Mouse (Mus musculus) splenic B cell, adult 2 months (primary cell): ENCODE results near the gene Mob3b.
A peak's percentile ranks its signal among the peaks of the same experiment; 100 is the strongest.

ENCODE experiments used
- DNase-seq: peaks from one replicate; pipeline ENCODE4 v3.0.0-alpha.2; 2011; ENCODE audit warnings: low read depth, low spot score
- H3K27me3 ChIP-seq: 2 replicates; pipeline ENCODE4 v1.6.1; 2012; ENCODE audit warnings: mild to moderate bottlenecking, low read length, moderate library complexity, mixed read lengths; ENCODE audit not compliant: control insufficient read depth, poor library complexity, insufficient read depth, severe bottlenecking
- H3K36me3 ChIP-seq: 2 replicates; pipeline ENCODE4 v1.6.1; 2012; ENCODE audit warnings: mild to moderate bottlenecking, low read length, moderate library complexity, mixed read lengths; ENCODE audit not compliant: control insufficient read depth, poor library complexity, insufficient read depth, severe bottlenecking

Gene Mob3b

GRCm38 (mm10) chr4:35156751-35157611 is at the start of gene Mob3b:
Mob3b (minus strand) TSS chr4:35157484.
- no peaks in the 10 kb centered on the region for H3K36me3 ChIP-seq

DNA sequence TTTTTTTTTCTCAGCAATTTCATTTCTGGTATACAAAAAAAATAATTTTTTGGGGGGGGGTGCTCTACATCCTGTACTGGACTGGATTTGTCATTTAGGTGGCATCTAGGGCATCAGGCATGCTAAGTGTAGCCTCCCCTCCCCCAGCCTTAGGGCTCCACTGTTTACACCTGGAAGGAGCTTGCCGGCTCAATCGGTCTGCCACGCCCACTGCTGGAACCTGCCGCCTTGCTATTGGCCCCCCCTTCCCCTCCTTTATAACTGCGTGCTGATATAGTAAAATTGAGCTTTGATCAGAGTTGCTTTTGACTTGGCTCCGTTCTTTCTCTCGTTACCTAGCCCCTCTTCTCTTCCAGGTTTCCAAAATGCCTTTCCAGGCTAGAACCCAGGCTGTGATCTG is 47.4 kb upstream of the Mob3b start:
- Histone ChIP-seq H3K36me3 (peaks cover 4% of the 10 kb centered on the region; the same call in 1 of the 2 replicates), H3K27me3 (no peaks in the 10 kb centered on the region)
- DNase-seq = no peak

More at GRCm38 (mm10) chr4:35156751-35157611, at the start of gene Mob3b:
- 0 out of 2 replicates have a peak, but pooled peaks cover 1% of the 10 kb centered on the region for H3K27me3 ChIP-seq
- peak; percentile 90 for DNase-seq

DNA sequence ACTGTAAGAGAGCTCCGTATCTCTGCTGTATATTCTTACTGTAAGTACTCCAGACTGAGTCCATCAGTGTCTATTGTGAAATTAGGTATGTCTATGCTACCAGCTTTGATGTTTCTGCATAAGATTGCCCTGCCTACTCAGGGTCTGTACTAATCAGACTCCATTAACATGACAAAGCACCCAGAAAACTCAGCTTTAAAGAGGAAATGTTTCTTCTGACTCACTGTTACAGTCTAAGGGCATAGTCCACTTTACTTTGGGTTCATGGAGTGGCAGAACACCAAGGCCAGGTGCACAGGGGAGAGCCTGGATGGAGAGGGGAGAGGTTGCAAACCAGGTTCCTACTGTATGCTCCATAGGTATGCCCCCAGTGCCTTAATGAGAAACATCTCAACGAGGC is 46.4 kb upstream of the Mob3b start:
- H3K36me3 ChIP-seq = peaks cover 6% of the 10 kb centered on the region; the same call in 1 of the 2 replicates
- no peak for DNase-seq
- H3K27me3 ChIP-seq = no peaks in the 10 kb centered on the region

DNA sequence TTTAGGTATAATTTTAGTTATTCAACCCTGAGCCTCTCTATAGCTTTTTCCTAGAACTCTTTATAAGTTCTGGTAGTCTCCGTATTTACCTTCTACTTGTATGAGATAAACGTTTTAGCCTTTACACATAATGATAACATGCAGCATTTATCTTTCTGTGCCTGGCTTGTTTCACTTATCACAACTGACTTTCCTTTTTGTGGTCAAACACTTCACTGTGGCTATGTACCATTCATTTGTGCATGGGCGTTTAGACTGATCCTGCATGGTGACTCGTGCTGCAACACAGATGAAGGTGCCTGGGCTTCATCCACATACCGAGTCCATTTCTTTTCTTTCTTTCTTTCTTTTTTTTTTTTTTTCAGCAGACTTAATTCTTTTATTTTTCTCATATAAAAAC is 44.4 kb upstream of the Mob3b start:
- no peak for DNase-seq
- no peaks in the 10 kb centered on the region for H3K27me3 ChIP-seq
- peaks cover 7% of the 10 kb centered on the region; the same call in 1 of the 2 replicates for H3K36me3 ChIP-seq

GRCm38 (mm10) chr4:35192725-35193124 is 35.4 kb upstream of the Mob3b start:
- Histone ChIP-seq H3K27me3 (no peaks in the 10 kb centered on the region; the same call in 1 of the 2 replicates), H3K36me3 (peaks cover 7% of the 10 kb centered on the region)
- DNase-seq = peak; percentile 34

GRCm38 (mm10) chr4:35189794-35190193 is 32.5 kb upstream of the Mob3b start:
- Histone ChIP-seq H3K27me3 (no peaks in the 10 kb centered on the region; the same call in 1 of the 2 replicates), H3K36me3 (peaks cover 4% of the 10 kb centered on the region; the same call in 1 of the 2 replicates)
- DNase-seq = no peak

GRCm38 (mm10) chr4:35187617-35188326 is 30.5 kb upstream of the Mob3b start:
- Histone ChIP-seq H3K27me3 (no peaks in the 10 kb centered on the region), H3K36me3 (no peaks in the 10 kb centered on the region)
- DNase-seq = no peak

DNA sequence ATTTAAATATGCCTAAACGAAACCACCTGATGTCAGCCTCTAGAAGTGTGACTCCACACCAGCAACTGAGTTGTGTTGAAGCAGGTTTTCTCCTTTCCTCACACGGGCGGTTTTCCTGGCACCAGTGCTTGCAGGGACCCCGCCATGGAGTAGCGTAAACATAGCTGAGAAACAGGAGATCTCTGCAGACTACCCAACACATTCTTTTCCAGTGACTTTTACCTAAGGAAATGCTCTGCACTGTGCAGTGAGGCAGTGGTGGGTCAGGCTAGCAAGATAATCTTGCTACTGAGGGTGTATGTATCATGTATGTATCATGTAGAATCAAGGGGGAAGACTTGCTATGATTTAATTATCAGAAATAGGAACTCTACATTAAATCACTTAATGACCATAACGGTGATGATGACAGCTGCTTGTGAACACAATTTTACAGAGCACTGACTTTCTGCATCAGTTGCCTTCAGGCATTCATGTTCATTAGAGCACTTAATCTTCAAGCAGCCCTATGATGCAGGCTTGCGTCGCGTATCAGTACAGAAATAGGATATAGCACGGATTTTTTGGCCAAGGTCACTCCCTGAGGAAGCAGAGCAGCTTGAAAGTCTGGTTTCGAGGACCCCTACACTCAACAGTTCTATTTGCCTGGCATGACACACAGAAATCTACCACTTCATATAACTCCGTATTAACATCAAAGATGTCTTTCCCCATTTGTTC is 20.8 kb upstream of the Mob3b start:
- Histone ChIP-seq H3K36me3 (no peaks in the 10 kb centered on the region), H3K27me3 (no peaks in the 10 kb centered on the region)
- no peak for DNase-seq

- no peak for DNase-seq
- Histone ChIP-seq H3K27me3 (no peaks in the 10 kb centered on the region), H3K36me3 (no peaks in the 10 kb centered on the region)
Measured at GRCm38 (mm10) chr4:35175566-35175965, 18.3 kb upstream of the Mob3b start.

GRCm38 (mm10) chr4:35173551-35173950 is 16.3 kb upstream of the Mob3b start:
- Histone ChIP-seq H3K36me3 (no peaks in the 10 kb centered on the region), H3K27me3 (no peaks in the 10 kb centered on the region)
- DNase-seq = no peak

DNA sequence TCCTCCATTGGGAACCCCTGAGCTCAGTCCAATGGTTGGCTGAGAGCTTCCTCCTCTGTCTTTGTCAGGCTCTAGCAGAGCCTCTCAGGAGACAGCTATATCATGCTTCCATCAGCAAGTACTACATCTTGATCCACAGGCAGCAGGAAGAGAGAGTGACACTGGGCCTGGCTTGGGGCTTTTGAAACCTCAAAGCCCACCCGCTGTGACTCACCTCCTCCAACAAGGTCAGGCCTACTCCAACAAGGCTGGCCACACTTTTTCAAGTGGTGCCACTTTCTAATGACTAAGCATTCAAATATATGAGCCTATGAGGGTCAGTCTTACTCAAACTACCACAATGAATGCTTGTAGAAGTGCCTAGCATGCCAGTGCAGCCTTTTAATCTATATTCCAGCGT is 15.2 kb upstream of the Mob3b start:
- Histone ChIP-seq H3K36me3 (no peaks in the 10 kb centered on the region), H3K27me3 (no peaks in the 10 kb centered on the region)
- no peak for DNase-seq

DNA sequence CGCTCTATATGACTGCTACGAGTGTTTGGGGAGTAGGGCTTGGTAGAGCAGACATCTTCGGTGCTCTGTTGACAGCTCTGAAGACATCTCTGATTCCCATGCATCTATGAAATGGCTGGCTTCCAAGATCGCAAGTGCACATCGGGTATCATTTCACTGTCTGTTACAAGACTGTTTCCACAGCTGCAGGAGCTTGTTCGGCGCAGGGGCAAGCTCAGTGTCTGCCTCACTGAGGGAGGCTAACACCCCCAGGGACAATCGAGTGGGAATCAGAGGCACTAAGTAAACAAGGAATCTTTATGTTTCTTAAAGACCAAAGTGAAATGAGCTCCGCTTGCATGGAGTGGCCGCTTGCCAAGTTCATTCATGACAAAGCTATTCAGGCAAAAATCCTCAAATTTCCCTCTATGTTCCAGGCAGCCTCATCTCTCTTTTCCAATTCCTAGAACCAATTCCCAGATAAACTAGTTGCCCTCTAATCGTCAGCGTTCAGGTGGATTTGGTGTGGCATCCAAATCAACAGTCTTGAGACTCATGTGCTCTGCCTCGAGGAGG is 12.4 kb upstream of the Mob3b start:
- Histone ChIP-seq H3K36me3 (no peaks in the 10 kb centered on the region), H3K27me3 (no peaks in the 10 kb centered on the region)
- no peak for DNase-seq

- Histone ChIP-seq H3K27me3 (no peaks in the 10 kb centered on the region), H3K36me3 (no peaks in the 10 kb centered on the region)
- DNase-seq = no peak
Measured at GRCm38 (mm10) chr4:35167855-35168254, 10.6 kb upstream of the Mob3b start.

DNA sequence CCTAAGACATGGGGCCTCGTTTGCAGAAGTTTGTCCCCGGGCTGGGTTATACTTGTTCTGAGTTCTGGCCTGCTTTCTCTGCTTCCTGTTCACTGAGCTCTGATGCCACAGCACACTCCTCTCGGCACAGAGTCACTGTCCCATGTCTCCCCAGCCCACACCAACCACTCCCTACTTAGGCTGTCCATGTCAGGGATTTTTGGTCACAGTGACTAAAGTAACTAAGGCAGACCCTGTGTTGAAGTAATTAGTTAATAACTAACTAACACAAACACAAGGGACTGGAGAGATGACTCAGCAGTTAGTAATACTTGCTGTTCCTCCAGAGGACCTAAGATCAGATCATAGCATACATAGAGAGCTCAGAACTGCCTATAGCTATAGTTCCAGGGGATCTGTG is 8.7 kb upstream of the Mob3b start:
- Histone ChIP-seq H3K27me3 (no peaks in the 10 kb centered on the region), H3K36me3 (no peaks in the 10 kb centered on the region)
- DNase-seq = no peak
